Mouse (Mus musculus): ENCODE data around the gene AL607142.1. TPM values are rescaled to one million over a fixed set of nuclear protein-coding genes. Genes with fewer than 3 reads are reported as not detected.

The AL607142.1 gene
- total RNA-seq, 1 experiment from 2014 or later, result not detected

GRCm38 (mm10) chr4:120053026-120054005 lies 11.5 kb upstream of the AL607142.1 start:
- peak; percentile 25; the same call in 1 of the 2 replicates for ATAC-seq (ENCODE audit: extremely low read depth, insufficient number of reproducible peaks, low FRiP score, poor library complexity, severe bottlenecking)

GRCm38 (mm10) chr4:120054145-120054544 lies 10.7 kb upstream of the AL607142.1 start:
- peak; percentile 78 for ATAC-seq (ENCODE audit: extremely low read depth, insufficient number of reproducible peaks, low FRiP score, poor library complexity, severe bottlenecking)

DNA sequence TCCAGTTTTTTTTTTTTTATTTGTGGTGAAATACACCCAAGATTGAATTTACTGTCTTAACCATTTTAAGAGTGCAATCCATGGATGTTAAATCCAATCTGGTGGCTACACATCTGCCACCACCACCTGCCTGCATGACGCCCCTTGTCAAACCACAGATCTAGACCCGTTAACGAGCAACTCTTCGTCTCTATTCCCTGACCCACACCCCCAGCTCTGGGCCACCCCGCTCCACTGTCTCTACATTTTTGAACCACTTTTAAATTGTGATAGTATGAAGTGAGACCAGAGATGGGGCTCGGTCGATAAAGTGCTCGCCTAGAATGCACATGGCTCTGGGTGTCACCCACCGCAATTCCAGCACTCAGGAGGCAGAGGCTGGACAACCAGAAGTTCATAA lies 8.3 kb upstream of the AL607142.1 start:
- no peak for ATAC-seq (ENCODE audit: extremely low read depth, insufficient number of reproducible peaks, low FRiP score, poor library complexity, severe bottlenecking)

GRCm38 (mm10) chr4:120057529-120057928 lies 7.3 kb upstream of the AL607142.1 start:
- no peak for ATAC-seq (ENCODE audit: extremely low read depth, insufficient number of reproducible peaks, low FRiP score, poor library complexity, severe bottlenecking)

GRCm38 (mm10) chr4:120058157-120058556 lies 6.6 kb upstream of the AL607142.1 start:
- ATAC-seq (ENCODE audit: extremely low read depth, insufficient number of reproducible peaks, low FRiP score, poor library complexity, severe bottlenecking), result no peak

DNA sequence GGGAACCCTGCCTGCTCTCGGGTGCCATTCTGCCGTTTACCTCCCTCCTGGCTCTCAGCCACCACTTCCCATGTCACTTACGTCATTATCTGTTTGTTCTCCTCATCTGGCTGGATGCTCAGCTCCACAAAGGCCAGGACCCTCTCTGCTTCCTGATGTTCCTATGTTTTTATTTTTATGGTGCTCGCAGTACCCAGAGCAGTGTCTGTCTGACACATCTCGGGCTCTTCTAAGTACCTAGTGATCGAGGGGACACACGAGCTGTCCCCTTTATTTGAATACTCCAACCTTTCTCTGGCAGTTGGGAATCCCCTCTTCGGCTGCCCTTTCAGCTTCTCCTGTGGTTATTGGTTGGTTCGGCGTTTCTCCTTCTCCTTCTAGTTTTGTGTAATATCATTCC lies 6.0 kb upstream of the AL607142.1 start:
- no peak for ATAC-seq (ENCODE audit: extremely low read depth, insufficient number of reproducible peaks, low FRiP score, poor library complexity, severe bottlenecking)

DNA sequence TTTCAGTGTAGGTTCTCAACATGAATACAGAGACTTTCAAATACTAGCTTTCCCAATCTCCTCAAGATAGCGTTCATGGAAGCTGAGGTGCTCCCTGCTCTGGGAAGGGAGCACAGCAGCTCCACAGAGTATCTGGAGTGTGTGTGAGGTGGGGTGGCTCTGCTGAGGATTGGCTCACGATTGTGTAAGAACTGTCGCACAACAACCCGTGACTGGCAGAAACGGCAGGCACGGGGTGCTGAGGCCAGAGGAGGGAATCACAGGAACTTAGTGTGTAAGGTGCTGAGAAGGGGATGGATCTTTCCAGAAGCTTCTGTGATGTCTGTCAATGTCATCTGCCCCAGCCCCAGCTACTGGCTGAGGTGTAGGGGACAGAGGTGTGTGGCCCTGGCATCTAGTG lies 3.1 kb upstream of the AL607142.1 start:
- no peak for ATAC-seq (ENCODE audit: extremely low read depth, insufficient number of reproducible peaks, low FRiP score, poor library complexity, severe bottlenecking)

DNA sequence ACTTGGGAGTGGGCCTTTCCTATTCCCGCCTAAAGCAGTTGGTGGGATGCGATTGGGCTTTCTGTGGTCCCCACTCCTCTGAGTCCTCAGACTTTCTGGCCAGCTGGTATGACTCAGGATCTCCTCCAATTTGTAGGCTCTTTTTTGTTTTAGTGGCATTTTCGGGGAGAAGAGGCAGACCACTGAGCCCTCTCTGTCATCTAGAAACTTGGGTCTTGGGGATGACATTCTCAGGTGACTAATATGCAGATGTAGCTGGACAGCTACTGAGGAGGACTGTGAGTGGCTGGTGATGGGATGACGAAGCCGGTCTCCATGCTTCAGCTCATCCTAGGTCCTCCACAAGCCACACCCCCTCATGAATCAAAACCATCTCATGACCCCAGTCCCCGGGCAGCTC lies 2.6 kb upstream of the AL607142.1 start:
- ATAC-seq (ENCODE audit: extremely low read depth, insufficient number of reproducible peaks, low FRiP score, poor library complexity, severe bottlenecking), result no peak

- no peak for ATAC-seq (ENCODE audit: extremely low read depth, insufficient number of reproducible peaks, low FRiP score, poor library complexity, severe bottlenecking)
Measured at GRCm38 (mm10) chr4:120062754-120063153, 2.0 kb upstream of the AL607142.1 start.

GRCm38 (mm10) chr4:120063353-120064124 lies 1.3 kb upstream of the AL607142.1 start:
- no peak for ATAC-seq (ENCODE audit: extremely low read depth, insufficient number of reproducible peaks, low FRiP score, poor library complexity, severe bottlenecking)

GRCm38 (mm10) chr4:120066841-120067591 lies 2.2 kb downstream of the AL607142.1 start:
- no peak for ATAC-seq (ENCODE audit: extremely low read depth, insufficient number of reproducible peaks, low FRiP score, poor library complexity, severe bottlenecking)

- ATAC-seq (ENCODE audit: extremely low read depth, insufficient number of reproducible peaks, low FRiP score, poor library complexity, severe bottlenecking), result no peak
Measured at GRCm38 (mm10) chr4:120067592-120068235, 2.9 kb downstream of the AL607142.1 start.

GRCm38 (mm10) chr4:120068883-120069581 lies 4.2 kb downstream of the AL607142.1 start:
- ATAC-seq (ENCODE audit: extremely low read depth, insufficient number of reproducible peaks, low FRiP score, poor library complexity, severe bottlenecking), result no peak

DNA sequence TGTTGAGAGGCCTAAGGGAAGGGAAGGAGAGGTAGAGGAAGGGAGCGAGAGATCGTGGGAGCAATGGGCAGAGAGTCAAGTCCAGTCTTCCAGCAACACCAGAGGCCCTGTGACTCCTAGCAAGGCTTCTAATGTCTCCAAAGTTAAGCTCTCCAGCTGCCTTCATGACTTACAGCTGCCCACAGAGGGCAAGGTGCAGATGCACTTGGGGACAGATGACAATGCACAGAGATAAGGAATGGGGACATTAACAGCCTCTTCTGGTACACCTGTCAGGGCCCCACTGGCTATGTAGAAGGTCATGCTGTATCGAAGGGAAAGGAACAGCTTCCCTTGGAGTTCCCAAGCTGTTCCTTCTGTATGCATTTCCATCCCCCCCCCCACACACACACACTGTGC lies 4.8 kb downstream of the AL607142.1 start:
- ATAC-seq (ENCODE audit: extremely low read depth, insufficient number of reproducible peaks, low FRiP score, poor library complexity, severe bottlenecking), result no peak

- no peak for ATAC-seq (ENCODE audit: extremely low read depth, insufficient number of reproducible peaks, low FRiP score, poor library complexity, severe bottlenecking)
Measured at GRCm38 (mm10) chr4:120071411-120071810, 6.6 kb downstream of the AL607142.1 start.

- ATAC-seq (ENCODE audit: extremely low read depth, insufficient number of reproducible peaks, low FRiP score, poor library complexity, severe bottlenecking), result no peak
Measured at GRCm38 (mm10) chr4:120071842-120072507, 7.2 kb downstream of the AL607142.1 start.

GRCm38 (mm10) chr4:120074061-120074460 lies 9.3 kb downstream of the AL607142.1 start:
- ATAC-seq (ENCODE audit: extremely low read depth, insufficient number of reproducible peaks, low FRiP score, poor library complexity, severe bottlenecking), result no peak

DNA sequence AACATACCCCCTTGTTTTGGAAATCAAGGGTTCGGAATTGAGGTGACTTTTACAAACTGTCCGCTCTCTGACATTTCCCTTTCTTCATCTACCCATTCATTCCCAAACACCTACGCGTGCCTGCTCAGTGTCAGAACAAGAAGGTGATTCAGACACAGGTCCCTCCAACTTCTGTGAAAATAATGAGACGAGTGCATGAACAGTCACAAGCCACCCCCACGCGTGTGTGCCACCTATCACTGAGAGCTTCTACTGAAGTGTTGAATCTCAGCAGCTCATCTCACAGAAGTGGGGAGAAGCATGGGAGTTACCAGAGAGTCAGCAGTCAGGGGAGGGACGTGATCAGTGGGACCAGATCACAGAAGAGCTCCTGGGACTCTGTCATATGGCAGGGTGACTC lies 12.5 kb downstream of the AL607142.1 start:
- no peak for ATAC-seq (ENCODE audit: extremely low read depth, insufficient number of reproducible peaks, low FRiP score, poor library complexity, severe bottlenecking)
